Mouse (Mus musculus): ENCODE measurements around the gene Srgn. TPM values are rescaled to one million over a fixed set of nuclear protein-coding genes. Genes with fewer than 3 reads are reported as not detected.
A peak's percentile ranks its signal among the peaks of the same experiment; 100 is the strongest.

The Srgn gene
- polyA plus RNA-seq, 1 experiment from 2014 or later = 38.8 TPM

GRCm38 (mm10) chr10:62540800-62541199, 13.5 kb upstream of the Srgn start:
- no peak overlapping the region for H3K9ac ChIP-seq (ENCODE audit: low read depth, low read length)
- no peak for DNase-seq (ENCODE audit: low spot score)
- WGBS = 67% methylated on average over 3 of the region's 3 CpGs
- no peak for ATAC-seq (ENCODE audit: low read depth)
- no peak overlapping the region for H3K4me2 ChIP-seq (ENCODE audit: low read depth, low read length)
- H3K36me3 ChIP-seq (ENCODE audit: control insufficient read depth, insufficient read depth, low read length) = no peaks in the 10 kb centered on the region
- no peak overlapping the region for H3K4me3 ChIP-seq (ENCODE audit: low read depth, low read length)
- no peaks in the 10 kb centered on the region for H3K9me3 ChIP-seq (ENCODE audit: control insufficient read depth, low read length)
- H3K4me1 ChIP-seq (ENCODE audit: control insufficient read depth, insufficient read depth, low read length) = no peaks in the 10 kb centered on the region
- no peaks in the 10 kb centered on the region for H3K27me3 ChIP-seq (replicated peaks; ENCODE audit: control insufficient read depth, insufficient read depth, low read length)
- H3K27ac ChIP-seq (replicated peaks; ENCODE audit: low read depth, low read length) = no peak overlapping the region

- H3K9ac ChIP-seq (ENCODE audit: low read depth, low read length) = no peak overlapping the region
- H3K27ac ChIP-seq (replicated peaks; ENCODE audit: low read depth, low read length) = no peak overlapping the region
- no peaks in the 10 kb centered on the region for H3K36me3 ChIP-seq (ENCODE audit: control insufficient read depth, insufficient read depth, low read length)
- no peak overlapping the region for H3K4me3 ChIP-seq (ENCODE audit: low read depth, low read length)
- no peaks in the 10 kb centered on the region for H3K27me3 ChIP-seq (replicated peaks; ENCODE audit: control insufficient read depth, insufficient read depth, low read length)
- ATAC-seq (ENCODE audit: low read depth) = no peak
- H3K4me2 ChIP-seq (ENCODE audit: low read depth, low read length) = no peak overlapping the region
- H3K9me3 ChIP-seq (ENCODE audit: control insufficient read depth, low read length) = no peaks in the 10 kb centered on the region
- no peaks in the 10 kb centered on the region for H3K4me1 ChIP-seq (ENCODE audit: control insufficient read depth, insufficient read depth, low read length)
- 75% methylated on average over 7 of the region's 7 CpGs for WGBS
- DNase-seq (ENCODE audit: low spot score) = no peak
Measured at GRCm38 (mm10) chr10:62534509-62534908, 7.3 kb upstream of the Srgn start.

GRCm38 (mm10) chr10:62532832-62533231, 5.6 kb upstream of the Srgn start:
- H3K27me3 ChIP-seq (replicated peaks; ENCODE audit: control insufficient read depth, insufficient read depth, low read length) = no peaks in the 10 kb centered on the region
- ATAC-seq (ENCODE audit: low read depth) = no peak
- no peaks in the 10 kb centered on the region for H3K9me3 ChIP-seq (ENCODE audit: control insufficient read depth, low read length)
- no peak overlapping the region for H3K4me3 ChIP-seq (ENCODE audit: low read depth, low read length)
- DNase-seq (ENCODE audit: low spot score) = peak; percentile 25
- no peak overlapping the region for H3K9ac ChIP-seq (ENCODE audit: low read depth, low read length)
- no peak overlapping the region for H3K4me2 ChIP-seq (ENCODE audit: low read depth, low read length)
- H3K36me3 ChIP-seq (ENCODE audit: control insufficient read depth, insufficient read depth, low read length) = no peaks in the 10 kb centered on the region
- H3K27ac ChIP-seq (replicated peaks; ENCODE audit: low read depth, low read length) = no peak overlapping the region
- 48% methylated on average over 2 of the region's 2 CpGs for WGBS
- H3K4me1 ChIP-seq (ENCODE audit: control insufficient read depth, insufficient read depth, low read length) = no peaks in the 10 kb centered on the region

GRCm38 (mm10) chr10:62530183-62530582, 2.9 kb upstream of the Srgn start:
- Histone ChIP-seq H3K4me3 (ENCODE audit: low read depth, low read length) (no peak overlapping the region), H3K36me3 (ENCODE audit: control insufficient read depth, insufficient read depth, low read length) (no peaks in the 10 kb centered on the region), H3K9ac (ENCODE audit: low read depth, low read length) (no peak overlapping the region), H3K27me3 (replicated peaks; ENCODE audit: control insufficient read depth, insufficient read depth, low read length) (no peaks in the 10 kb centered on the region), H3K4me2 (ENCODE audit: low read depth, low read length) (no peak overlapping the region), H3K27ac (replicated peaks; ENCODE audit: low read depth, low read length) (no peak overlapping the region), H3K9me3 (ENCODE audit: control insufficient read depth, low read length) (no peaks in the 10 kb centered on the region), H3K4me1 (ENCODE audit: control insufficient read depth, insufficient read depth, low read length) (no peaks in the 10 kb centered on the region)
- DNase-seq (ENCODE audit: low spot score) (no peak), ATAC-seq (ENCODE audit: low read depth) (no peak)
- 73% methylated on average over 9 of the region's 9 CpGs for WGBS

GRCm38 (mm10) chr10:62522346-62522950, 4.8 kb downstream of the Srgn start:
- Histone ChIP-seq H3K27me3 (replicated peaks; ENCODE audit: control insufficient read depth, insufficient read depth, low read length) (no peaks in the 10 kb centered on the region), H3K4me2 (ENCODE audit: low read depth, low read length) (no peak overlapping the region), H3K4me3 (ENCODE audit: low read depth, low read length) (no peak overlapping the region), H3K9me3 (ENCODE audit: control insufficient read depth, low read length) (no peaks in the 10 kb centered on the region), H3K4me1 (ENCODE audit: control insufficient read depth, insufficient read depth, low read length) (no peaks in the 10 kb centered on the region), H3K9ac (ENCODE audit: low read depth, low read length) (no peak overlapping the region), H3K36me3 (ENCODE audit: control insufficient read depth, insufficient read depth, low read length) (no peaks in the 10 kb centered on the region), H3K27ac (replicated peaks; ENCODE audit: low read depth, low read length) (no peak overlapping the region)
- 68% methylated on average over 7 of the region's 7 CpGs for WGBS
- ATAC-seq (ENCODE audit: low read depth) = no peak
- no peak for DNase-seq (ENCODE audit: low spot score)

GRCm38 (mm10) chr10:62521763-62522162, 5.5 kb downstream of the Srgn start:
- H3K9me3 ChIP-seq (ENCODE audit: control insufficient read depth, low read length) = no peaks in the 10 kb centered on the region
- WGBS = 73% methylated on average over 4 of the region's 4 CpGs
- no peak overlapping the region for H3K4me2 ChIP-seq (ENCODE audit: low read depth, low read length)
- no peak overlapping the region for H3K4me3 ChIP-seq (ENCODE audit: low read depth, low read length)
- no peaks in the 10 kb centered on the region for H3K36me3 ChIP-seq (ENCODE audit: control insufficient read depth, insufficient read depth, low read length)
- H3K27me3 ChIP-seq (replicated peaks; ENCODE audit: control insufficient read depth, insufficient read depth, low read length) = no peaks in the 10 kb centered on the region
- no peaks in the 10 kb centered on the region for H3K4me1 ChIP-seq (ENCODE audit: control insufficient read depth, insufficient read depth, low read length)
- H3K27ac ChIP-seq (replicated peaks; ENCODE audit: low read depth, low read length) = no peak overlapping the region
- no peak for DNase-seq (ENCODE audit: low spot score)
- H3K9ac ChIP-seq (ENCODE audit: low read depth, low read length) = no peak overlapping the region
- ATAC-seq (ENCODE audit: low read depth) = no peak

- Histone ChIP-seq H3K27me3 (replicated peaks; ENCODE audit: control insufficient read depth, insufficient read depth, low read length) (no peaks in the 10 kb centered on the region), H3K36me3 (ENCODE audit: control insufficient read depth, insufficient read depth, low read length) (no peaks in the 10 kb centered on the region), H3K9ac (ENCODE audit: low read depth, low read length) (no peak overlapping the region), H3K4me2 (ENCODE audit: low read depth, low read length) (no peak overlapping the region), H3K27ac (replicated peaks; ENCODE audit: low read depth, low read length) (no peak overlapping the region), H3K9me3 (ENCODE audit: control insufficient read depth, low read length) (no peaks in the 10 kb centered on the region), H3K4me3 (ENCODE audit: low read depth, low read length) (no peak overlapping the region), H3K4me1 (ENCODE audit: control insufficient read depth, insufficient read depth, low read length) (no peaks in the 10 kb centered on the region)
- ATAC-seq (ENCODE audit: low read depth) (no peak), DNase-seq (ENCODE audit: low spot score) (no peak)
- 74% methylated on average over 2 of the region's 2 CpGs for WGBS
Measured at GRCm38 (mm10) chr10:62520911-62521310, 6.3 kb downstream of the Srgn start.

GRCm38 (mm10) chr10:62517511-62517910, 9.7 kb downstream of the Srgn start:
- no peak for ATAC-seq (ENCODE audit: low read depth)
- 79% methylated on average over 6 of the region's 6 CpGs for WGBS
- no peaks in the 10 kb centered on the region for H3K4me1 ChIP-seq (ENCODE audit: control insufficient read depth, insufficient read depth, low read length)
- H3K9me3 ChIP-seq (ENCODE audit: control insufficient read depth, low read length) = no peaks in the 10 kb centered on the region
- H3K27me3 ChIP-seq (replicated peaks; ENCODE audit: control insufficient read depth, insufficient read depth, low read length) = no peaks in the 10 kb centered on the region
- no peak overlapping the region for H3K9ac ChIP-seq (ENCODE audit: low read depth, low read length)
- H3K4me3 ChIP-seq (ENCODE audit: low read depth, low read length) = no peak overlapping the region
- DNase-seq (ENCODE audit: low spot score) = no peak
- no peaks in the 10 kb centered on the region for H3K36me3 ChIP-seq (ENCODE audit: control insufficient read depth, insufficient read depth, low read length)
- H3K27ac ChIP-seq (replicated peaks; ENCODE audit: low read depth, low read length) = no peak overlapping the region
- no peak overlapping the region for H3K4me2 ChIP-seq (ENCODE audit: low read depth, low read length)

- DNase-seq (ENCODE audit: low spot score) = no peak
- Histone ChIP-seq H3K4me3 (ENCODE audit: low read depth, low read length) (no peak overlapping the region), H3K9me3 (ENCODE audit: control insufficient read depth, low read length) (no peaks in the 10 kb centered on the region), H3K27me3 (replicated peaks; ENCODE audit: control insufficient read depth, insufficient read depth, low read length) (peaks cover 1% of the 10 kb centered on the region; the same call in 1 of the 2 replicates), H3K4me2 (ENCODE audit: low read depth, low read length) (no peak overlapping the region), H3K36me3 (ENCODE audit: control insufficient read depth, insufficient read depth, low read length) (no peaks in the 10 kb centered on the region), H3K27ac (replicated peaks; ENCODE audit: low read depth, low read length) (no peak overlapping the region), H3K4me1 (ENCODE audit: control insufficient read depth, insufficient read depth, low read length) (peaks cover 7% of the 10 kb centered on the region; the same call in 1 of the 2 replicates), H3K9ac (ENCODE audit: low read depth, low read length) (no peak overlapping the region)
- ATAC-seq (ENCODE audit: low read depth) = no peak
- WGBS = 87% methylated on average over 4 of the region's 4 CpGs
Measured at GRCm38 (mm10) chr10:62512855-62513254, 14.4 kb downstream of the Srgn start.
